Mouse (Mus musculus): ENCODE data around the gene Rabgap1l. TPM values are rescaled to one million over a fixed set of nuclear protein-coding genes. Genes with fewer than 3 reads are reported as not detected.

Gene Rabgap1l
- total and polyA plus RNA-seq, 3 experiments = 19.0 to 68.4 (median 67.6) TPM

DNA sequence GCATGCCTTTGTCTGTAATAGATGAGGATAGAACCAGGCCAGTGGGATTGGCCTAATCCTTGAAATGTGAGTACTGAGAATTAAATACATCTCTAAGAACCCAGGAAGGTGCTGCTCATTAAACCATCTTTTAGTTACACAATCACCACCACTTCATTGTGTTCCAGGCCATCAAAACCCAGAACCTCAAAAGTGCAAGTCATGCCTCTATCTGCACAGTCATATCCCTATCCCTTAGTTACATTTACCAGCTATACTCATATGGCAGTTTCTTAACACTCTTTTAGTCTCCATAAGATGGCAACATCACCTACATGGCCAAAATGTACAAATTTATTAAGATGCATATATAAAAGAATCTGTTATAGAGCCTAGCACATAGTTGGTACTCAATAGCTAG lies 435.7 kb downstream of the Rabgap1l start:
- H3K9ac ChIP-seq (ENCODE audit: low read depth, low read length) = no peak overlapping the region
- no peaks in the 10 kb centered on the region for H3K36me3 ChIP-seq (ENCODE audit: control insufficient read depth, insufficient read depth, low read length)
- H3K4me1 ChIP-seq (ENCODE audit: control insufficient read depth, insufficient read depth, low read length) = no peaks in the 10 kb centered on the region
- no peaks in the 10 kb centered on the region for H3K79me2 ChIP-seq (replicated peaks; ENCODE audit: control insufficient read depth, insufficient read depth, low read length)
- intact Hi-C loops (cut with DNase I) = no loop called here
- DNase-seq = no peak
- no peak overlapping the region for H3K27ac ChIP-seq
- no peaks in the 10 kb centered on the region for H3K27me3 ChIP-seq (ENCODE audit: control insufficient read depth, insufficient read depth, low read length)
- no peak overlapping the region for H3K4me3 ChIP-seq
- TF ChIP-seq CTCF (IDR thresholded peaks at IDR 0.05) = no peak
- TF ChIP-seq POLR2A (IDR thresholded peaks at IDR 0.05; ENCODE audit: insufficient read depth, low read depth, low read length) = no peak
- TF ChIP-seq EP300 (IDR thresholded peaks at IDR 0.05; ENCODE audit: insufficient read depth, low read depth, low read length) = no peak

DNA sequence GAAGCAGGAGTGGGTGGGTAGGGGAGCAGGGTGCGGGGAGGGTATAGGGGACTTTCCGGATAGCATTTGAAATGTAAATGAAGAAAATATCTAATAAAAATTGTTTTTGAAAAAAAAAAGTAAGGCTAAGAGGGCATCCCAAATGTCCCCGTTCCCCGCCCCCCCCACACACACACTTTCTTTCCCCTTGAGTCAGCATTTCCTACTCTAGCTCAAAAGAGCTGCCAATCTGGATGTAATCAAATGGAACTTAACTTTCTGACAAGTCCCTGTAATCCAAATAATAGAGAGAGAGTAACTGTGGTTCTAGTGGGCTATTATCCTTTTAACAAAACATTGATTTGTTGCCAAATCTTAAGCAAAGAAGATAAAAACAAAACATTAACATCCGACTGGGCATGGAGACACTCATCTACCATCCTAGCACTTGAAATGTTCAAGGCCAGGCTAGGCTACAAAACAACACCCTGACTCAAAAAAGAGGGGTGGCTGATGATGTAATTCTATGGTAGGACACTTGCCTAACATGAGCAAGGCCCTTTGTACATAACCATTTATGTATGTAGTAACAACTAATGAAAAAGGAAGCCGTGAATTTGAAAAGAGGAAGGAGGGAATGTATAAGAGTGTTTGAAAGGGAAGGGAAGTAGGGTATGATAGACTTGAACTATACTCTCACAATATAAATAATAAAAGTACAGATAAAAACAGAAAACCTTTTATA lies 439.1 kb downstream of the Rabgap1l start:
- H3K36me3 ChIP-seq (ENCODE audit: control insufficient read depth, insufficient read depth, low read length) = no peaks in the 10 kb centered on the region
- H3K4me3 ChIP-seq = no peak overlapping the region
- H3K27me3 ChIP-seq (ENCODE audit: control insufficient read depth, insufficient read depth, low read length) = no peaks in the 10 kb centered on the region
- no peak overlapping the region for H3K9ac ChIP-seq (ENCODE audit: low read depth, low read length)
- H3K79me2 ChIP-seq (replicated peaks; ENCODE audit: control insufficient read depth, insufficient read depth, low read length) = no peaks in the 10 kb centered on the region
- DNase-seq = no peak
- H3K4me1 ChIP-seq (ENCODE audit: control insufficient read depth, insufficient read depth, low read length) = no peaks in the 10 kb centered on the region
- H3K27ac ChIP-seq = no peak overlapping the region
- 79% methylated on average over 6 of the region's 6 CpGs for WGBS
- intact Hi-C loops (cut with DNase I) = no loop called here
- TF ChIP-seq CTCF (IDR thresholded peaks at IDR 0.05) = no peak
- TF ChIP-seq POLR2A (IDR thresholded peaks at IDR 0.05; ENCODE audit: insufficient read depth, low read depth, low read length) = no peak
- no peak for TF ChIP-seq EP300 (IDR thresholded peaks at IDR 0.05; ENCODE audit: insufficient read depth, low read depth, low read length)

DNA sequence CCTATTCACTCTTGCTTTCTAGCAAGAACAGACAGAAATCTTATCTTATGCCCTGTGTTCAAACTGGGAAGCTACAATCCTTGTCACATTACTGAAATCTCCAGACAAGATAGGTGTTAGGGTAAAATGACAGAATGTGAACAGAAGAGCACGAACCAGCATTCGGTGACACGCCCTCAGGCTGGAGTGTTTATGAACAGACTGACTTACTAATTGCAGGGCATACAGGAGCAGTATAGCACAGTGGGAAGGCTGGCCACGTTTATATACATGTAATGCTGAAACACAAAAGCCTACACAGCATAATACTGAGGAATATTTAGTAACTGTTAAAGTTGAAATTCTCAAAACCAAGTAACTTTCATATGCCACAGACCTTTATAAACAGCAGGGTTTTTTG lies 440.7 kb downstream of the Rabgap1l start:
- Histone ChIP-seq H3K79me2 (replicated peaks; ENCODE audit: control insufficient read depth, insufficient read depth, low read length) (no peaks in the 10 kb centered on the region), H3K27ac (no peak overlapping the region), H3K27me3 (ENCODE audit: control insufficient read depth, insufficient read depth, low read length) (no peaks in the 10 kb centered on the region), H3K4me3 (no peak overlapping the region), H3K36me3 (ENCODE audit: control insufficient read depth, insufficient read depth, low read length) (no peaks in the 10 kb centered on the region), H3K4me1 (ENCODE audit: control insufficient read depth, insufficient read depth, low read length) (no peaks in the 10 kb centered on the region), H3K9ac (ENCODE audit: low read depth, low read length) (no peak overlapping the region)
- no peak for TF ChIP-seq CTCF (IDR thresholded peaks at IDR 0.05)
- TF ChIP-seq POLR2A (IDR thresholded peaks at IDR 0.05; ENCODE audit: insufficient read depth, low read depth, low read length) = no peak
- no peak for TF ChIP-seq EP300 (IDR thresholded peaks at IDR 0.05; ENCODE audit: insufficient read depth, low read depth, low read length)
- intact Hi-C loops (cut with DNase I) = no loop called here
- WGBS = 53% methylated on average over 4 of the region's 4 CpGs
- DNase-seq = no peak

DNA sequence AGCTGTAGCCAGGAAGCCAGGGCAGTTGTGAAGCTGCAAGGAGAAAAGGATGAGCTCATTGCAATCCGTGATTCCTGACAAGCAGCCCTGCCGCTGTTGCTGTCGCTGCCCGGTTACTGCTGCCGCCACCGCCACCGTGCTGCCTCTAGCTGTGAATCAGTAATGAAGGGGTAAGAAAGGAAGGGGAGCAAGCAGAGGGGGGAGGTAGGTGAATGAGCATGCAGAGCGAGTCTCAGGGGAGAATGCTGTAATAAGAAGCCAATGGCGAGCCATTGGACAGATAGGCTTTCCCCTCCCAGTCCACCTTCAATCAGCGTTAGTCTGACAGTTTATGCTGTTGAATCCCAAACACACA lies 441.2 kb downstream of the Rabgap1l start:
- H3K4me1 ChIP-seq (ENCODE audit: control insufficient read depth, insufficient read depth, low read length) = no peaks in the 10 kb centered on the region
- no peaks in the 10 kb centered on the region for H3K79me2 ChIP-seq (replicated peaks; ENCODE audit: control insufficient read depth, insufficient read depth, low read length)
- H3K9ac ChIP-seq (ENCODE audit: low read depth, low read length) = no peak overlapping the region
- H3K4me3 ChIP-seq = no peak overlapping the region
- WGBS = 3% methylated on average over 10 of the region's 10 CpGs
- DNase-seq = peak; percentile 22 to 33
- no peaks in the 10 kb centered on the region for H3K27me3 ChIP-seq (ENCODE audit: control insufficient read depth, insufficient read depth, low read length)
- intact Hi-C loops (cut with DNase I) = no loop called here
- no peak for TF ChIP-seq POLR2A (IDR thresholded peaks at IDR 0.05; ENCODE audit: insufficient read depth, low read depth, low read length)
- TF ChIP-seq CTCF (IDR thresholded peaks at IDR 0.05) = no peak
- TF ChIP-seq EP300 (IDR thresholded peaks at IDR 0.05; ENCODE audit: insufficient read depth, low read depth, low read length) = no peak
- H3K27ac ChIP-seq = no peak overlapping the region
- H3K36me3 ChIP-seq (ENCODE audit: control insufficient read depth, insufficient read depth, low read length) = no peaks in the 10 kb centered on the region

DNA sequence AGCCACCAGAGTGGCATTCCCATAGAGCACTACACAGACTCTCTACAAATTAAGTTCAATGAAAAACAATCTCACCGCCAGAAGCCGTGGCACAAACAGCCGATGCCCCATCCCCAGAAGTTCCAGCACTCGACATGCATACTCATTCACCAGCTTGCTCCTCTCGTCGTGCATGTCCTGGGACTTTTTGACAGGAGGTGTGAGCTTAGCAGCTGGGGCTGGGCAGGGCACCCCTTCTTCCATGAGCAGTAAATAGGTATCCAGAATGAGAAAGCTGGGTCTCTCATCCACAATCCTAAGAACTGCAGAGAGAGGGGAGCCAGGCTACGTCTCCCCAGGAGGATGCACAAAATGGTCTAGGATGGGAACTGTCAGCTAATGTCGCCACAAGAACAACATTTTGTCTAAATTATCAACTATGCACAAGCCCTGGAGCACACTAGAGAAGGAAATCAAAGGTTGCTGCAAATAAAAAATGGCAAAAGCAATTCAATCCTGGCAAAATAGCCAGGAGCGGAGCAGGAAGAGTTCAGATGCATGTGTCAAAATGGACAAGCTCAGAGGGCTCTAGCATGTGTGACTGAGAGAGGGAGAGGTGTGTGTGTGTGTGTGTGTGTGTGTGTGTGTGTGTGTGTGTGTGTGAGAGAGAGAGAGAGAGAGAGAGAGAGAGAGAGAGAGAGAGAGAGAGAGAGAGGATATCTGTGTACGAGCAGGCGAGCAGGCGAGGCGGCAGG lies 441.7 kb downstream of the Rabgap1l start:
- WGBS = 41% methylated on average over 13 of the region's 13 CpGs
- Histone ChIP-seq H3K27me3 (ENCODE audit: control insufficient read depth, insufficient read depth, low read length) (no peaks in the 10 kb centered on the region), H3K36me3 (ENCODE audit: control insufficient read depth, insufficient read depth, low read length) (no peaks in the 10 kb centered on the region), H3K79me2 (replicated peaks; ENCODE audit: control insufficient read depth, insufficient read depth, low read length) (no peaks in the 10 kb centered on the region), H3K27ac (no peak overlapping the region), H3K9ac (ENCODE audit: low read depth, low read length) (no peak overlapping the region), H3K4me3 (no peak overlapping the region), H3K4me1 (ENCODE audit: control insufficient read depth, insufficient read depth, low read length) (no peaks in the 10 kb centered on the region)
- intact Hi-C loops (cut with DNase I) = no loop called here
- TF ChIP-seq POLR2A (IDR thresholded peaks at IDR 0.05; ENCODE audit: insufficient read depth, low read depth, low read length) (no peak), CTCF (IDR thresholded peaks at IDR 0.05) (no peak), EP300 (IDR thresholded peaks at IDR 0.05; ENCODE audit: insufficient read depth, low read depth, low read length) (no peak)
- DNase-seq = no peak

DNA sequence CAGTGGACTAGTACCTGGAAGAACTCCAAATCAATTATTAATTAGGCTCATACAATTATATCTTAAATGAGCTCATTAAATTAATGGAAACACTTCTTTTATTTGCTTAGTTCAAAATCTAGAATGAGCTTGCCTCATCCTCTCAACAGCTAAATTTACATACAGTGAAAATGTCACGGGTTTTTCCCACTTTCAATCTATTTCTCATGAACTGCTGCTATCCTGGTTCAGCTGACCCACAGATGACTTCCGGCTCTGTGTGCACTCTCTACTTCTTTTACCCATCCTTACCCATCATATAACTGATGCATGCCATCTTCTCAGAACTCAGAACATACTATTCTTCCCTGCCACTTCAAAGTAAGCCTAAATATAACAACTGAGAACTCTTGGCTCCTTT lies 452.4 kb downstream of the Rabgap1l start:
- 78% methylated on average over 2 of the region's 2 CpGs for WGBS
- TF ChIP-seq EP300 (IDR thresholded peaks at IDR 0.05; ENCODE audit: insufficient read depth, low read depth, low read length) (no peak), CTCF (IDR thresholded peaks at IDR 0.05) (no peak), POLR2A (IDR thresholded peaks at IDR 0.05; ENCODE audit: insufficient read depth, low read depth, low read length) (no peak)

More for the DNA sequence above, 452.4 kb downstream of the Rabgap1l start:
- no peaks in the 10 kb centered on the region for H3K36me3 ChIP-seq (ENCODE audit: control insufficient read depth, insufficient read depth, low read length)
- no peak overlapping the region for H3K4me3 ChIP-seq
- DNase-seq = no peak
- H3K27me3 ChIP-seq (ENCODE audit: control insufficient read depth, insufficient read depth, low read length) = no peaks in the 10 kb centered on the region
- no peak overlapping the region for H3K9ac ChIP-seq (ENCODE audit: low read depth, low read length)
- no peaks in the 10 kb centered on the region for H3K4me1 ChIP-seq (ENCODE audit: control insufficient read depth, insufficient read depth, low read length)
- no peaks in the 10 kb centered on the region for H3K79me2 ChIP-seq (replicated peaks; ENCODE audit: control insufficient read depth, insufficient read depth, low read length)
- H3K27ac ChIP-seq = no peak overlapping the region
- intact Hi-C loops (cut with DNase I) = no loop called here
